Mouse (Mus musculus): Measurements from ENCODE around the gene Sgms2. TPM values are rescaled to one million over a fixed set of nuclear protein-coding genes. Genes with fewer than 3 reads are reported as not detected.

Sgms2 gene
- polyA plus RNA-seq, 1 experiment from 2014 or later: 1.5 TPM

DNA sequence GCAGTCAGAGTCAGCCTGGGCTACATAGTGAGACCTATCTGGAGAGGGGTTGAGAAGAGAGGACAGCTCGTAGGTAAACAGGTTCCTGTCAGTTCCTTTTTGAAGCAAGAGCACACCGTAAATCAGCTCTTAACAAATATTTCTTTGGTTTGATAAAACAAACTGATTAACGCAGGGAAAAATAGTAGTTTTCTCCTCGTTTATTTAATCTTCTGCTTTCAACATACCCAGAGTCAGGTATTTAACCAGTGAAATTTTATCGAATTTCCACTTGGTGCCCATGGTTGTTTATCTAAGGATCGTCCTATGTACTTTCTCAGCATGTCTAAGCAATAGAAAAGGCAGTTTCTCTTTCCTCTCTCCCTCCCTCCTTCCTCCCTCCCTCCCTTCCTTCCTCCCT, 2.0 kb upstream of the Sgms2 start:
- no peak overlapping the region for H3K9ac ChIP-seq (ENCODE audit: low read length)
- DNase-seq (ENCODE audit: low spot score): no peak
- H3K4me3 ChIP-seq (ENCODE audit: low read depth, low read length): no peak overlapping the region
- H3K9me3 ChIP-seq (ENCODE audit: control insufficient read depth, low read length): no peaks in the 10 kb centered on the region
- no peak overlapping the region for H3K4me2 ChIP-seq (ENCODE audit: low read depth, severe bottlenecking)
- WGBS: 56% methylated on average over 6 of the region's 6 CpGs
- H3K27me3 ChIP-seq (ENCODE audit: control insufficient read depth, insufficient read depth, low read length): peaks cover 2% of the 10 kb centered on the region; the same call in 1 of the 2 replicates
- H3K36me3 ChIP-seq (ENCODE audit: control insufficient read depth, insufficient read depth, low read length): no peaks in the 10 kb centered on the region
- no peak for ATAC-seq (ENCODE audit: insufficient number of reproducible peaks, low FRiP score, low TSS enrichment, low read depth)
- H3K27ac ChIP-seq (replicated peaks; ENCODE audit: low read depth, low read length): no peak overlapping the region
- H3K4me1 ChIP-seq (ENCODE audit: control insufficient read depth, insufficient read depth, low read length): no peaks in the 10 kb centered on the region

- H3K4me3 ChIP-seq (ENCODE audit: low read depth, low read length): no peak overlapping the region
- H3K9me3 ChIP-seq (ENCODE audit: control insufficient read depth, low read length): no peaks in the 10 kb centered on the region
- H3K9ac ChIP-seq (ENCODE audit: low read length): no peak overlapping the region
- DNase-seq (ENCODE audit: low spot score): no peak
- WGBS: 88% methylated on average over 7 of the region's 7 CpGs
- H3K36me3 ChIP-seq (ENCODE audit: control insufficient read depth, insufficient read depth, low read length): no peaks in the 10 kb centered on the region
- peaks cover 3% of the 10 kb centered on the region; the same call in 1 of the 2 replicates for H3K27me3 ChIP-seq (ENCODE audit: control insufficient read depth, insufficient read depth, low read length)
- H3K4me1 ChIP-seq (ENCODE audit: control insufficient read depth, insufficient read depth, low read length): no peaks in the 10 kb centered on the region
- no peak for ATAC-seq (ENCODE audit: insufficient number of reproducible peaks, low FRiP score, low TSS enrichment, low read depth)
- no peak overlapping the region for H3K27ac ChIP-seq (replicated peaks; ENCODE audit: low read depth, low read length)
- no peak overlapping the region for H3K4me2 ChIP-seq (ENCODE audit: low read depth, severe bottlenecking)
Measured at GRCm38 (mm10) chr3:131491980-131492379, 769 bp upstream of the Sgms2 start.

DNA sequence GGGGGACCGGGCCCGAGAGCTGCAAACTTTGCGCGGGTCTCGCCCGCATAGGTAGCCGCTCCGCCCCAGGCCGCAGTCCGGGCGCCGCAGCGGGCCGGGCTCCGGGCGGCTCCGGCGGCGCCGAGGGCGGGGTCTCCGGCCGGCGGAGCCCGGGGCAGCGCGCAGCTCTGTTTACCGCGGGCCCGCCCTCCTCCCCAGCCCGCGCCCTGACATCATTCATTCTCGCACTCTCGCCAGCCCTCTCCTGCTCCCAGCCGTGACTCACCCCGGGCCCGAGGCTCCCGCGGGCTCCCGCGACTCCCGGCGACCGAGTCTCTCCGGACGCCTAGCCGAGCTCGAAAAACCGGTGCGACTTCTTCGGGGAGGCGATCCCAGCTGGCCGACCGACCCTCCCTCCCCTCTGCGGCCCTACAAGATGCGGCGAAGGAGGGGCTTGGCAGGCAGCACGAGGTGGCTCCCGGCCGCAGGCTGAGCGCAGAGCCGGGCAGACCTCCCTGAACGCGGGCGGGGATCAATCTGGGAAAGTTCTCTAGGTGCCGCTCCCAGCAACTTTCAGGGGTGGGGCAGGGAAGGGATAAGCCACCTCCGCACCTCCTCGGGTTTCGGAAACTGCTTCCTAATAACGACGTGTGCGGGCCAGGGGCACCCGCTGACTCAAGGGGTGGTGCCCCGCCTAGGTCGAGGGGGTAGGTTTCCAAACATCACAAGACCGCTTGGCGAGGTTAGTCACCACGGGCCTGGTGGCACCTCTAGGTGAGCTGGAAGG, 885 bp downstream of the Sgms2 start:
- Histone ChIP-seq H3K4me1 (ENCODE audit: control insufficient read depth, insufficient read depth, low read length) (no peaks in the 10 kb centered on the region), H3K4me3 (ENCODE audit: low read depth, low read length) (peak overlapping the region; percentile 64), H3K27me3 (ENCODE audit: control insufficient read depth, insufficient read depth, low read length) (peaks cover 3% of the 10 kb centered on the region; the same call in 1 of the 2 replicates), H3K4me2 (ENCODE audit: low read depth, severe bottlenecking) (peak overlapping the region; percentile 97), H3K27ac (replicated peaks; ENCODE audit: low read depth, low read length) (no peak overlapping the region), H3K9ac (ENCODE audit: low read length) (peak overlapping the region; percentile 66), H3K36me3 (ENCODE audit: control insufficient read depth, insufficient read depth, low read length) (no peaks in the 10 kb centered on the region), H3K9me3 (ENCODE audit: control insufficient read depth, low read length) (no peaks in the 10 kb centered on the region)
- WGBS: under 1% methylated on average over 59 of the region's 78 CpGs
- ATAC-seq (ENCODE audit: insufficient number of reproducible peaks, low FRiP score, low TSS enrichment, low read depth) (peak; percentile 78), DNase-seq (ENCODE audit: low spot score) (peak; percentile 80)

DNA sequence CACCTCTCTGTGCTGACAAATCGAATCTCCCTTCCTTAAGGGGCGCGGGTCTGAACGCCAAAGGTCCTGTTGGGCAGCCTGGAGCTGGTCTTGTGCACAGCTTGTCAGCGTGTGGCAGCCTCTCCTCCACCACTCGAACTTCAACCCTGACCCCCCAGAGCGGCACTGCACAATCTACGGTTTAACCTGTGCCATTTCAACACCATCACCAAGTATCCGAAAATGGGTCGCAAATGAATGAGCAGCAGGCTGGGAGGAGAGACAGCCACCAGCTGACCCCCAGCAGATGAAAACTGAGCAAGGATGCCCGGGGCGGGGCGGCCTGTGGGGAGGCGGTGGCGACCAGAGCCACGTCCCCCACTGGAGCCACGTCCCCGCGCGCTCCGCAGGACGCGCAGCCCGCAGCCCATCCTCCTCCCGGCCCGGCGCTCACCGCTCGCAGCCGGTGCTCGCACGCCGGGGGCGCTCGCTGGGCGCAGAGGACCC, 1.5 kb downstream of the Sgms2 start:
- H3K27me3 ChIP-seq (ENCODE audit: control insufficient read depth, insufficient read depth, low read length): peaks cover 3% of the 10 kb centered on the region; the same call in 1 of the 2 replicates
- DNase-seq (ENCODE audit: low spot score) (peak; percentile 63), ATAC-seq (ENCODE audit: insufficient number of reproducible peaks, low FRiP score, low TSS enrichment, low read depth) (peak; percentile 58)
- H3K4me3 ChIP-seq (ENCODE audit: low read depth, low read length): peak overlapping the region; percentile 64
- H3K27ac ChIP-seq (replicated peaks; ENCODE audit: low read depth, low read length): no peak overlapping the region
- H3K9me3 ChIP-seq (ENCODE audit: control insufficient read depth, low read length): no peaks in the 10 kb centered on the region
- under 1% methylated on average over 31 of the region's 36 CpGs for WGBS
- peak overlapping the region; percentile 97 for H3K4me2 ChIP-seq (ENCODE audit: low read depth, severe bottlenecking)
- H3K4me1 ChIP-seq (ENCODE audit: control insufficient read depth, insufficient read depth, low read length): no peaks in the 10 kb centered on the region
- no peaks in the 10 kb centered on the region for H3K36me3 ChIP-seq (ENCODE audit: control insufficient read depth, insufficient read depth, low read length)
- peak overlapping the region; percentile 66 for H3K9ac ChIP-seq (ENCODE audit: low read length)

- Histone ChIP-seq H3K27me3 (ENCODE audit: control insufficient read depth, insufficient read depth, low read length) (peaks cover 3% of the 10 kb centered on the region; the same call in 1 of the 2 replicates), H3K4me2 (ENCODE audit: low read depth, severe bottlenecking) (no peak overlapping the region), H3K4me3 (ENCODE audit: low read depth, low read length) (no peak overlapping the region)
Measured at GRCm38 (mm10) chr3:131488969-131489368, 2.2 kb downstream of the Sgms2 start.

GRCm38 (mm10) chr3:131488403-131488802, 2.8 kb downstream of the Sgms2 start:
- no peaks in the 10 kb centered on the region for H3K9me3 ChIP-seq (ENCODE audit: control insufficient read depth, low read length)
- no peaks in the 10 kb centered on the region for H3K36me3 ChIP-seq (ENCODE audit: control insufficient read depth, insufficient read depth, low read length)
- no peak overlapping the region for H3K27ac ChIP-seq (replicated peaks; ENCODE audit: low read depth, low read length)
- 68% methylated on average over 9 of the region's 9 CpGs for WGBS
- no peak overlapping the region for H3K4me3 ChIP-seq (ENCODE audit: low read depth, low read length)
- H3K9ac ChIP-seq (ENCODE audit: low read length): no peak overlapping the region
- no peak overlapping the region for H3K4me2 ChIP-seq (ENCODE audit: low read depth, severe bottlenecking)
- no peak for ATAC-seq (ENCODE audit: insufficient number of reproducible peaks, low FRiP score, low TSS enrichment, low read depth)
- DNase-seq (ENCODE audit: low spot score): no peak
- H3K4me1 ChIP-seq (ENCODE audit: control insufficient read depth, insufficient read depth, low read length): no peaks in the 10 kb centered on the region
- H3K27me3 ChIP-seq (ENCODE audit: control insufficient read depth, insufficient read depth, low read length): peaks cover 3% of the 10 kb centered on the region; the same call in 1 of the 2 replicates

More at GRCm38 (mm10) chr3:131488969-131489368, 2.2 kb downstream of the Sgms2 start:
- no peaks in the 10 kb centered on the region for H3K36me3 ChIP-seq (ENCODE audit: control insufficient read depth, insufficient read depth, low read length)
- H3K9ac ChIP-seq (ENCODE audit: low read length): no peak overlapping the region
- H3K9me3 ChIP-seq (ENCODE audit: control insufficient read depth, low read length): no peaks in the 10 kb centered on the region
- ATAC-seq (ENCODE audit: insufficient number of reproducible peaks, low FRiP score, low TSS enrichment, low read depth): no peak
- WGBS: 21% methylated on average over 5 of the region's 5 CpGs
- no peak overlapping the region for H3K27ac ChIP-seq (replicated peaks; ENCODE audit: low read depth, low read length)
- no peak for DNase-seq (ENCODE audit: low spot score)
- no peaks in the 10 kb centered on the region for H3K4me1 ChIP-seq (ENCODE audit: control insufficient read depth, insufficient read depth, low read length)

DNA sequence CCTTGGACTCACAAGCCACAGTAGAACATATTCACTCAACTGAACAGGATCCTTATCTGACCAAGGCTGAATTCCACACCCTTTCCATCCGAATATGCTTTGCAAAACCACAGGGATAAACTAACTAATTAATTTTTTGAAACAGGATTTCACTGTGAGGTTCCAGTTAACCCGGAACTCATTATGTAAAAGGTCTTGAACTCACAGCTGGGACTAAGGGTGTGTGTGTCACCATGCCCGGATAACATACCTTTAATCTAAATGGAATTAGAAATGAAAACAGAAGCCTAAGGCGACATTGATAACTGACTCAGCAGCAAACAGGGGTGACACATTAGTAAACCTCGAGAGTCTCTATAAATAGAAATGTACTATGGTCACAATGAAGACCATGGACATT, 5.8 kb downstream of the Sgms2 start:
- Histone ChIP-seq H3K9ac (ENCODE audit: low read length) (no peak overlapping the region), H3K36me3 (ENCODE audit: control insufficient read depth, insufficient read depth, low read length) (no peaks in the 10 kb centered on the region), H3K4me1 (ENCODE audit: control insufficient read depth, insufficient read depth, low read length) (no peaks in the 10 kb centered on the region), H3K27me3 (ENCODE audit: control insufficient read depth, insufficient read depth, low read length) (0 out of 2 replicates have a peak, but pooled peaks cover 3% of the 10 kb centered on the region), H3K4me2 (ENCODE audit: low read depth, severe bottlenecking) (no peak overlapping the region), H3K9me3 (ENCODE audit: control insufficient read depth, low read length) (no peaks in the 10 kb centered on the region), H3K4me3 (ENCODE audit: low read depth, low read length) (no peak overlapping the region), H3K27ac (replicated peaks; ENCODE audit: low read depth, low read length) (no peak overlapping the region)
- DNase-seq (ENCODE audit: low spot score): no peak
- ATAC-seq (ENCODE audit: insufficient number of reproducible peaks, low FRiP score, low TSS enrichment, low read depth): no peak
- 61% methylated on average over 5 of the region's 5 CpGs for WGBS

GRCm38 (mm10) chr3:131483650-131484049, 7.6 kb downstream of the Sgms2 start:
- Histone ChIP-seq H3K36me3 (ENCODE audit: control insufficient read depth, insufficient read depth, low read length) (no peaks in the 10 kb centered on the region), H3K27ac (replicated peaks; ENCODE audit: low read depth, low read length) (no peak overlapping the region), H3K27me3 (ENCODE audit: control insufficient read depth, insufficient read depth, low read length) (0 out of 2 replicates have a peak, but pooled peaks cover 3% of the 10 kb centered on the region), H3K4me2 (ENCODE audit: low read depth, severe bottlenecking) (no peak overlapping the region), H3K9me3 (ENCODE audit: control insufficient read depth, low read length) (no peaks in the 10 kb centered on the region), H3K4me3 (ENCODE audit: low read depth, low read length) (no peak overlapping the region), H3K9ac (ENCODE audit: low read length) (no peak overlapping the region), H3K4me1 (ENCODE audit: control insufficient read depth, insufficient read depth, low read length) (no peaks in the 10 kb centered on the region)
- ATAC-seq (ENCODE audit: insufficient number of reproducible peaks, low FRiP score, low TSS enrichment, low read depth) (no peak), DNase-seq (ENCODE audit: low spot score) (no peak)
- whole genome bisulfite sequencing: 86% methylated on average over 7 of the region's 7 CpGs
